Mouse (Mus musculus): ENCODE measurements around the gene Pygb. TPM values are rescaled to one million over a fixed set of nuclear protein-coding genes. Genes with fewer than 3 reads are reported as not detected.

Pygb gene
- polyA plus RNA-seq, 1 experiment, result 39.0 TPM

DNA sequence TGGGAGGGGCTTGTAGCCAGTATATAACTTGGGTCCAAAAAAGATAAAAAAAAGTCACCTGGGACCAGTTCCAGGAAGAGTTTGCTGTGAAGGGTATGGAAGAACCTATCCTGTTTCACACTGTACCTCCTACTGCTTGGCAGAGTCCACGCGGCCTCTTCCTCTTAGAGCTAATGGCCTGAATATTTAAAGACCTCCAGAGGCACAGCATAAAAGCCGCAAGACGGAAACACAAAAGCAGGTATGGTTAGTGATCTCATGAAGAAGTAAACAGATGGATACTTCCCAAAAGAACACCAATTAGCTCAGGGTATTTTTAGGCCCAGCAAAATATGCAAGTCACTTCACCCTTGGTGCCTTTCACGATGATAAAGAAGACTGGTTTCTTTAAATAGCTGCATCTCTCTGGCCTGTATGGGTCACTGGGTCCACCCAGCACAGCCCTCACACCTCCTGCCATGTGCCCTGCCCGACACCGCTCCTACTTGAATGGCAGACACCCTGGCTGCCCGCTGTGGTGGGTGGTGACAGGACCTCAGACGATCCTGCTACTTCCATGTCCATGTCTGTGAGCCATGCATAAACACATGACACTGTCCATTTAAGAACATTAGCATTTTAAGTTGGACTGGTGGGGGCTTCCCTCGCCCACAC lies 13.9 kb upstream of the Pygb start:
- Histone ChIP-seq H3K36me3 (ENCODE audit: control insufficient read depth, insufficient read depth) (peaks cover 9% of the 10 kb centered on the region), H3K4me3 (ENCODE audit: insufficient read depth, poor library complexity, severe bottlenecking) (no peak overlapping the region), H3ac (ENCODE audit: control insufficient read depth, insufficient read length, low read depth) (no peak overlapping the region), H3K79me3 (ENCODE audit: low read depth) (no peaks in the 10 kb centered on the region), H3K27me3 (ENCODE audit: control insufficient read depth, insufficient read depth, insufficient read length) (no peaks in the 10 kb centered on the region), H3K79me2 (ENCODE audit: control insufficient read depth, insufficient read depth) (no peaks in the 10 kb centered on the region)
- TF ChIP-seq CTCF (IDR thresholded peaks at IDR 0.05; ENCODE audit: control insufficient read depth, insufficient read depth, insufficient read length) (no peak), CEBPB (IDR thresholded peaks at IDR 0.05; ENCODE audit: low read depth) (no peak), USF1 (IDR thresholded peaks at IDR 0.05; ENCODE audit: low read depth) (no peak), FOSL1 (IDR thresholded peaks at IDR 0.05; ENCODE audit: insufficient read depth, low read length, poor library complexity, severe bottlenecking) (no peak), MYOD1 (IDR thresholded peaks at IDR 0.05; ENCODE audit: control insufficient read depth, insufficient read length, low read depth) (no peak), MYOG (IDR thresholded peaks at IDR 0.05; ENCODE audit: control insufficient read depth, extremely low read depth, insufficient read length) (no peak), MAX (IDR thresholded peaks at IDR 0.05) (no peak)

DNA sequence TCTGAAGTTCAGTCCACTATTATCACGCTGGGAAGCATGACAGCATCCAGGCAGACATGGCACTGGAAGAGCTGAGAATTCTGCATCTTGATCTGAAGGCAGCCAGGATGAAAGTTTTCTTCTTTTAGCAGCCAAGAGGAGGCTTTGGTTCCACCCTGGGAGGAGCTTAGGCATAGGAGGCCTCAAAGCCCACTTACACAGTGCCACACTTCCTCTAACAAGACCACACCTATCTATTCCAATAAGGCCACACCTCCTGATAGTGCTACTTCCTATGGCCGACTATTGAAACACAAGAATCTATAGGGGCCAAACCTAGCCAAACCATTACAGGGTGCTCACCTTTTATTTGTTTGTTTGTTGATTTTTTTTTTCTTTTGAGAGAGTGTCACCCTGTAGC lies 3.7 kb upstream of the Pygb start:
- TF ChIP-seq MYOD1 (IDR thresholded peaks at IDR 0.05; ENCODE audit: control insufficient read depth, insufficient read length, low read depth) (no peak), USF1 (IDR thresholded peaks at IDR 0.05; ENCODE audit: low read depth) (no peak), CTCF (IDR thresholded peaks at IDR 0.05; ENCODE audit: control insufficient read depth, insufficient read depth, insufficient read length) (no peak), MYOG (IDR thresholded peaks at IDR 0.05; ENCODE audit: control insufficient read depth, extremely low read depth, insufficient read length) (no peak), CEBPB (IDR thresholded peaks at IDR 0.05; ENCODE audit: low read depth) (no peak), MAX (IDR thresholded peaks at IDR 0.05) (no peak), FOSL1 (IDR thresholded peaks at IDR 0.05; ENCODE audit: insufficient read depth, low read length, poor library complexity, severe bottlenecking) (no peak)
- no peaks in the 10 kb centered on the region for H3K27me3 ChIP-seq (ENCODE audit: control insufficient read depth, insufficient read depth, insufficient read length)
- H3K79me2 ChIP-seq (ENCODE audit: control insufficient read depth, insufficient read depth), result peaks cover 10% of the 10 kb centered on the region
- H3ac ChIP-seq (ENCODE audit: control insufficient read depth, insufficient read length, low read depth), result no peak overlapping the region
- no peak overlapping the region for H3K4me3 ChIP-seq (ENCODE audit: insufficient read depth, poor library complexity, severe bottlenecking)
- H3K79me3 ChIP-seq (ENCODE audit: low read depth), result no peaks in the 10 kb centered on the region
- H3K36me3 ChIP-seq (ENCODE audit: control insufficient read depth, insufficient read depth), result no peaks in the 10 kb centered on the region

DNA sequence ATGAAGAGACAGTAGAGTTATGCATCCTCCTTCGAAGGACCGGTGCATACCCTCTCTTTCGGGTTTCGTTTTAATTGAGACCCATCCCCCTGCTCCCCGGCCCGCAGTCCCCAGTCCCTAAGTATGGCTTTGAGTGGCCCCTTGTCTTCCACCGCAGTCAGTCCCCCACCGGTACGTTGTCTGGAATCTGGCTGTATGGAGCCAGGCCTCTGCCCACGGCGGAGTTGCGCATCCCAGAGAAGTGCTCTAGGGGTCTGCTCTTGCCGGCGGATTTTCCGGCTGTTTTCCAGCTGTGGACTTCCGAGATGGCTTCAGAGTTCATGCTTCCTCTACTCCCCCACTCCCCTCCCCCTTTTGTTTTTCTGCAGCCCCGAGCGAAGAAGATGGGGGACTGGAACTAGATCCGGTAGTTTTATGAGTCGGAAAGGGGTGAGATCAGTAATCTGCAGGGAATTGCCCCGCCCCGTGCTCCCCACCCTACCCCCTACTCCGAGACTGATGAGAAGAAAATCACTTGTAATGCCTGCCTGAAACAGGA lies 768 bp downstream of the Pygb start:
- peak overlapping the region; percentile 79 for H3K4me3 ChIP-seq (ENCODE audit: insufficient read depth, poor library complexity, severe bottlenecking)
- peaks cover 3% of the 10 kb centered on the region for H3K36me3 ChIP-seq (ENCODE audit: control insufficient read depth, insufficient read depth)
- no peaks in the 10 kb centered on the region for H3K27me3 ChIP-seq (ENCODE audit: control insufficient read depth, insufficient read depth, insufficient read length)
- no peaks in the 10 kb centered on the region for H3K79me3 ChIP-seq (ENCODE audit: low read depth)
- peak overlapping the region; percentile 100 for H3ac ChIP-seq (ENCODE audit: control insufficient read depth, insufficient read length, low read depth)
- TF ChIP-seq MYOD1 (IDR thresholded peaks at IDR 0.05; ENCODE audit: control insufficient read depth, insufficient read length, low read depth) (no peak), FOSL1 (IDR thresholded peaks at IDR 0.05; ENCODE audit: insufficient read depth, low read length, poor library complexity, severe bottlenecking) (no peak), MAX (IDR thresholded peaks at IDR 0.05) (no peak), CTCF (IDR thresholded peaks at IDR 0.05; ENCODE audit: control insufficient read depth, insufficient read depth, insufficient read length) (no peak), MYOG (IDR thresholded peaks at IDR 0.05; ENCODE audit: control insufficient read depth, extremely low read depth, insufficient read length) (no peak), CEBPB (IDR thresholded peaks at IDR 0.05; ENCODE audit: low read depth) (no peak), USF1 (IDR thresholded peaks at IDR 0.05; ENCODE audit: low read depth) (no peak)
- peaks cover 21% of the 10 kb centered on the region for H3K79me2 ChIP-seq (ENCODE audit: control insufficient read depth, insufficient read depth)

DNA sequence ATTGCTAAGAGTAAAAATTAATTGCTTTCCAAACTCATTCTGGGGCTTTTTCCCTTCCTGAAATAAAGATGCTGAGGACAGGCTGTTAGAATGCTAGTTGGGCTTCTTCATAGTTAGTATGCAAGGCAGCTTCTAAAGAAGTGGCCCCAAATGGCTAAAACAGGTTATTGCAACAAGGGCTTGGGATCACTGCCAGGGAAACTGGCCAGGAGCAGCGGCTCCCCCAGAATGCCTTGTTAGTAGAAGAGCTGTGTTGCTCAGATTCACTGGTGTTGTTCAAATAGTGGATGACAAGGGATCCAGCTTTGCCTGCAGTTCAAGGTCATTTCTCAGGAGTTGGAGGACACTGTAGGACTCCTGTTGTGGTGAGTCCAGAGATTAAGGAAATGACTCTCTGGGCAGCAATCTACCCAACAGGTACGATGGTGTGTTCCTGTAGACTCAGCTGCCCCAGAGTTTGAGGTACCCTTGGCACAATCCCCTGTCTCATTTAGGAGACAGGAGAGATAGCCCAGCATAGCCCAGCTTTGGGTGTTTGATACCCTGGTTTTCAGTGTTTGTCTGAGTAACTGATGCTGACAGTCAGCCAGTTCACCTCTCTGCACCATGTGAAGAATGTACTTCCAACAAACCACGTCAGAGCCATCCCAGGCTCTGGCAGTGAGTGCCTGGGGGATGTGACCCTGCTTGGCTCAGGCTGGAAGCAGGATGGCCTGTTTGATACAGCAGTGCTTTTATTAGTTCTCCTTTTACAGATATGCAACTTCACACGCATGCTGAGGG lies 2.4 kb downstream of the Pygb start:
- TF ChIP-seq CTCF (IDR thresholded peaks at IDR 0.05; ENCODE audit: control insufficient read depth, insufficient read depth, insufficient read length), result no peak
- no peak for TF ChIP-seq MYOD1 (IDR thresholded peaks at IDR 0.05; ENCODE audit: control insufficient read depth, insufficient read length, low read depth)
- no peak for TF ChIP-seq MYOG (IDR thresholded peaks at IDR 0.05; ENCODE audit: control insufficient read depth, extremely low read depth, insufficient read length)
- TF ChIP-seq CEBPB (IDR thresholded peaks at IDR 0.05; ENCODE audit: low read depth), result no peak
- no peak for TF ChIP-seq USF1 (IDR thresholded peaks at IDR 0.05; ENCODE audit: low read depth)
- TF ChIP-seq FOSL1 (IDR thresholded peaks at IDR 0.05; ENCODE audit: insufficient read depth, low read length, poor library complexity, severe bottlenecking), result no peak
- TF ChIP-seq MAX (IDR thresholded peaks at IDR 0.05), result no peak
- Histone ChIP-seq H3K27me3 (ENCODE audit: control insufficient read depth, insufficient read depth, insufficient read length) (no peaks in the 10 kb centered on the region), H3K4me3 (ENCODE audit: insufficient read depth, poor library complexity, severe bottlenecking) (no peak overlapping the region)

DNA sequence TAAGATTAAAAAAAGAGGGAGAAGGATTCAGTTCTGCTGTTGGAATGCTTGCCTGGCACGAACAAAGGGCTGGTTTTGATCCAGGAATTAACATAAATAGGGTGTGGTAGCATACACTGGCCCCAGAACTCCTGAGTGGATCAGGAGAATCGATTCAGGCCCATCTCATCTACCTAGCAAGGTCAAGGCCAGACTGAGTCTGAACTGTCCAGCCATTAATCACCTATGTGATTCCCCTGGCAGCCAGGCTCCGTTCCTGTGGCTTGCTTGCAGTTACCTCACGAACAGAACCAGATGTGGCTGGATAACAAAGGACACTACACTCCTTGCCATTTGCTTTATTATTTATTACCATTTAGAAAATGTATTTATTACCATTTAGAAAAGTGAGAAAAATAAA lies 6.8 kb downstream of the Pygb start:
- H3K79me3 ChIP-seq (ENCODE audit: low read depth), result no peaks in the 10 kb centered on the region
- no peaks in the 10 kb centered on the region for H3K27me3 ChIP-seq (ENCODE audit: control insufficient read depth, insufficient read depth, insufficient read length)
- H3K4me3 ChIP-seq (ENCODE audit: insufficient read depth, poor library complexity, severe bottlenecking), result no peak overlapping the region
- H3ac ChIP-seq (ENCODE audit: control insufficient read depth, insufficient read length, low read depth), result no peak overlapping the region
- peaks cover 3% of the 10 kb centered on the region for H3K36me3 ChIP-seq (ENCODE audit: control insufficient read depth, insufficient read depth)
- TF ChIP-seq MYOD1 (IDR thresholded peaks at IDR 0.05; ENCODE audit: control insufficient read depth, insufficient read length, low read depth), result no peak
- TF ChIP-seq MAX (IDR thresholded peaks at IDR 0.05), result no peak
- no peak for TF ChIP-seq CEBPB (IDR thresholded peaks at IDR 0.05; ENCODE audit: low read depth)
- no peak for TF ChIP-seq FOSL1 (IDR thresholded peaks at IDR 0.05; ENCODE audit: insufficient read depth, low read length, poor library complexity, severe bottlenecking)
- TF ChIP-seq CTCF (IDR thresholded peaks at IDR 0.05; ENCODE audit: control insufficient read depth, insufficient read depth, insufficient read length), result no peak
- no peak for TF ChIP-seq MYOG (IDR thresholded peaks at IDR 0.05; ENCODE audit: control insufficient read depth, extremely low read depth, insufficient read length)
- TF ChIP-seq USF1 (IDR thresholded peaks at IDR 0.05; ENCODE audit: low read depth), result no peak
- H3K79me2 ChIP-seq (ENCODE audit: control insufficient read depth, insufficient read depth), result peaks cover 7% of the 10 kb centered on the region

More for the DNA sequence above, 2.4 kb downstream of the Pygb start:
- Histone ChIP-seq H3K36me3 (ENCODE audit: control insufficient read depth, insufficient read depth) (peaks cover 3% of the 10 kb centered on the region), H3K79me2 (ENCODE audit: control insufficient read depth, insufficient read depth) (peaks cover 21% of the 10 kb centered on the region), H3K79me3 (ENCODE audit: low read depth) (no peaks in the 10 kb centered on the region), H3ac (ENCODE audit: control insufficient read depth, insufficient read length, low read depth) (no peak overlapping the region)
